Mouse (Mus musculus): ENCODE results near the gene 1700003F12Rik.

The 1700003F12Rik gene

DNA sequence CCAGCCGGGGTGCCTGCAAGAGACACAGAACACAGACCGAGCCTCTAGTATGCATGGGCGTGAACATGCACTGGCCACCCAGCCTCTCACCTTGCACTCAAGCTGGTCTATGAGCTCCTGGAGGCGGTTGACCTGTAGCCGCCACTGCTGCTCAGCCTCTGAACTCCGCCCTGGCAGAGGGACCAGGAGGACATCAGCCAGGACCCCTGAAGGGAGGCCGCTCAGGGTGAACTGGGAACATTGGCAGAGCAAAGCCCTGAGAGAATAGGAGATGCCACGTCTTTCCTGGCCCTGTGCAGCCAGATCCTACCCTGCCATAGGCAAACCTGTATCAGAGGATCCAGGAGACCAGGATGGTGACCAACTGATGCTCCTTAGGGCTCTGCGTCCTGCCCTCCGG, at the start of gene 1700003F12Rik:
TSS of gene 1700003F12Rik (plus strand) at position 375 of the 400 bp plus-strand sequence.
- Histone ChIP-seq H3K36me3 (ENCODE audit: control insufficient read depth, insufficient read depth, low read length, poor library complexity, severe bottlenecking) (no peaks in the 10 kb centered on the region), H3K27me3 (ENCODE audit: control insufficient read depth, insufficient read depth, low read length, poor library complexity, severe bottlenecking) (no peaks in the 10 kb centered on the region)
- DNase-seq (ENCODE audit: low read depth, low spot score): no peak

DNA sequence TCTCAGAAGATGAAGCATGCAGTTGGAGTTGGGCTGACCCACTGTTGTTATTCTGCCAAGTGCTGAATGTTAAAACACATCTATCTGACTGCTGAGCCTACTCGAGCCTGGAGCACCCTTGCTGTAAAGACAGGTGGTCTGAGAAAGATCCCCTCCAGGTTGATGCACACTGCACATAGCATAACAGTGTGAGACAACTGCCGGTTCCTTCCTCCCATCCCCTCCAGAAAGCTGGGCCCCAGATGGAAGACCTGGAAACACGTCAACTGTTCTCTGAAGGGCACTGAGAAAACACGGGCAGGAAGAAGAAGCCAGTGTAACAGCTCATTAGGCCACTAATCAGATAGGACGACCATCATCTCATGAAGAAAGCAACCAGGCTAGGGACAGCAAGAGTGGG, 48.3 kb upstream of the 1700003F12Rik start:
- DNase-seq (ENCODE audit: low read depth, low spot score): no peak

DNA sequence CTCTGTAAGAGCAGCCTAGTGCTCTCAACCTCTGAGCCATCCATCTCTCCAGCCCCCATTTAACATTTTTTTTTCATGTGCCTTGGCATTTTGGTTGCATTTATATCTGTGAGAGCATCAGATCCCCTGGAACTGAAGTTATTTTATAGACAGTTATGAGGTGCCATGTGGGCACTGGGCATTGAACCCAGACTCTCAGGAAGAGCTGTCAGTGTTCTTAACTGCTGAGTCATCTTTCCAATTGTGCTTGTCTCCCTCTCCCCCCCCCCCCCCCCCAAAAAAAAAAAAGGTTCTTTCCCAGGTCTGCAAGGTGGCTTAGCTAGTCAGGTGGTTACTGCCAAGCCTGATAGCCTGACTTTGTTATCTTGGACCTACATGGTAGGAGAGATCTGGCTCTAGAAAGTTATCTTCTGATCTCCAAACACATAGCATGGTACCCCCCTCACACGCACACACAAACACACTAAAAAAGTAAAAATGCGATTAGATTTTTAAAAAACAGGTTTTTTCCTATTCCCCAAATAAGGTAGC, 47.1 kb upstream of the 1700003F12Rik start:
- no peaks in the 10 kb centered on the region; the same call in 1 of the 2 replicates for H3K36me3 ChIP-seq (ENCODE audit: control insufficient read depth, insufficient read depth, low read length, poor library complexity, severe bottlenecking)
- no peak for DNase-seq (ENCODE audit: low read depth, low spot score)

More for the DNA sequence above, 48.3 kb upstream of the 1700003F12Rik start:
- no peaks in the 10 kb centered on the region for H3K27me3 ChIP-seq (ENCODE audit: control insufficient read depth, insufficient read depth, low read length, poor library complexity, severe bottlenecking)
- H3K36me3 ChIP-seq (ENCODE audit: control insufficient read depth, insufficient read depth, low read length, poor library complexity, severe bottlenecking): no peaks in the 10 kb centered on the region; the same call in 1 of the 2 replicates

GRCm38 (mm10) chr2:154500758-154501157, 46.1 kb upstream of the 1700003F12Rik start:
- no peak for DNase-seq (ENCODE audit: low read depth, low spot score)
- Histone ChIP-seq H3K27me3 (ENCODE audit: control insufficient read depth, insufficient read depth, low read length, poor library complexity, severe bottlenecking) (no peaks in the 10 kb centered on the region), H3K36me3 (ENCODE audit: control insufficient read depth, insufficient read depth, low read length, poor library complexity, severe bottlenecking) (no peaks in the 10 kb centered on the region; the same call in 1 of the 2 replicates)

More for the DNA sequence above, 47.1 kb upstream of the 1700003F12Rik start:
- no peaks in the 10 kb centered on the region for H3K27me3 ChIP-seq (ENCODE audit: control insufficient read depth, insufficient read depth, low read length, poor library complexity, severe bottlenecking)

- Histone ChIP-seq H3K36me3 (ENCODE audit: control insufficient read depth, insufficient read depth, low read length, poor library complexity, severe bottlenecking) (no peaks in the 10 kb centered on the region), H3K27me3 (ENCODE audit: control insufficient read depth, insufficient read depth, low read length, poor library complexity, severe bottlenecking) (no peaks in the 10 kb centered on the region)
- DNase-seq (ENCODE audit: low read depth, low spot score): no peak
Observed at GRCm38 (mm10) chr2:154507076-154507475, 39.8 kb upstream of the 1700003F12Rik start.

DNA sequence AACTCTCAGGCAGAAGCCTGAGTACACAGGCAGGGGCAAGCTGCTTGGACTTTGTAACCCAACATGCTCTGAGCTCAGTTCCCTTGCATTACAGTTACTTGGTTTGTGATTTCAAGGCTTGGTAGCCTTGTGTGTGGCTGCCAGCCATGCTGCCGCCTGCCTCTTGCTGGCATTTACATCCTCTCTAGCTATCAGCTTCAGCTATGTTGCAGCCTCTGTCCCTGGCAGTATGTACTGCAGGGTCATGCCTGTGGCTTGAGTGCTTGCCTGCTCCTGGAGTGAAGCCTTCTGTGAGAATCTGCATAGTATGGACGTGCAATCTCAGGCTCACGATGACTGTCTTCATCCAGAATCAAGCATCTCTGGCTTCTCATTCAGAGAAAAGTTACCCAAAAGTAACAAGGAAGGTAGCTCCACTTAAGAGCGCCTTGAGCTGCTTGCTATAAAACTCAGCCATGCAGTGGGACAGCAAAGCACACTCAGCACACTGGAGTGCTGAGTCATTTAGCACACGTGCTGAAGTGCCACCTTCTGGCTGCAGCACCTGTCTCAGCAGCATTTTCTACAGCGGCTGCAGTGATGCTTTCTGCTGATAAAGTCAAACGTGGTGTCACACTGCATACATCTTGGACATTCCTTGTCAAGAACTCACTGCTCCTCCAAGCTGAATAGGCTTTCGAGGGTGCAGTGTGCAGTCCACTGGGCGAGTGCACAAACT, 39.2 kb upstream of the 1700003F12Rik start:
- Histone ChIP-seq H3K27me3 (ENCODE audit: control insufficient read depth, insufficient read depth, low read length, poor library complexity, severe bottlenecking) (no peaks in the 10 kb centered on the region), H3K36me3 (ENCODE audit: control insufficient read depth, insufficient read depth, low read length, poor library complexity, severe bottlenecking) (no peaks in the 10 kb centered on the region)
- peak; percentile 3 for DNase-seq (ENCODE audit: low read depth, low spot score)

GRCm38 (mm10) chr2:154508450-154508849, 38.4 kb upstream of the 1700003F12Rik start:
- Histone ChIP-seq H3K36me3 (ENCODE audit: control insufficient read depth, insufficient read depth, low read length, poor library complexity, severe bottlenecking) (no peaks in the 10 kb centered on the region), H3K27me3 (ENCODE audit: control insufficient read depth, insufficient read depth, low read length, poor library complexity, severe bottlenecking) (no peaks in the 10 kb centered on the region)
- DNase-seq (ENCODE audit: low read depth, low spot score): no peak

GRCm38 (mm10) chr2:154510141-154510540, 36.7 kb upstream of the 1700003F12Rik start:
- Histone ChIP-seq H3K36me3 (ENCODE audit: control insufficient read depth, insufficient read depth, low read length, poor library complexity, severe bottlenecking) (no peaks in the 10 kb centered on the region), H3K27me3 (ENCODE audit: control insufficient read depth, insufficient read depth, low read length, poor library complexity, severe bottlenecking) (no peaks in the 10 kb centered on the region)
- DNase-seq (ENCODE audit: low read depth, low spot score): no peak

DNA sequence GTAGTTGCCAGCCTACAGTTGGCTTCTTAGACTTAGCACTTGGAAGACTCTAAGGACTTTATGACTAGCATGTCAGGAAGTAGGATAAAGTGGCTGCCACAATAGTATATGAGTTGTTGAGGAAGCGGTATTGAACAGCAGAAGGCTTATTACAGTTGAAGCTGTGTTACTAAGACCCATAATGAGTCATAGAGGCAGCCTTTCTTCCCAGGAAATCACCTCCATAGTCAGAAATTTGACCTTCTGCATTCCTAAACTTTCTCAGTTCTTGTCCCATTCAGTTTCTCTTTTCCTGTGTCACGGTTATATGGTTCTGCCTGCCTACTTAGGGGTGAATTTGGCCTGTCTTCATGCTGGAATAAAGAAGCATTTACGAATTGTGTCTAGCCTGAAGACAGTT, 29.9 kb upstream of the 1700003F12Rik start:
- DNase-seq (ENCODE audit: low read depth, low spot score): no peak
- Histone ChIP-seq H3K27me3 (ENCODE audit: control insufficient read depth, insufficient read depth, low read length, poor library complexity, severe bottlenecking) (no peaks in the 10 kb centered on the region), H3K36me3 (ENCODE audit: control insufficient read depth, insufficient read depth, low read length, poor library complexity, severe bottlenecking) (no peaks in the 10 kb centered on the region)

GRCm38 (mm10) chr2:154517424-154517823, 29.5 kb upstream of the 1700003F12Rik start:
- DNase-seq (ENCODE audit: low read depth, low spot score): no peak
- Histone ChIP-seq H3K36me3 (ENCODE audit: control insufficient read depth, insufficient read depth, low read length, poor library complexity, severe bottlenecking) (no peaks in the 10 kb centered on the region), H3K27me3 (ENCODE audit: control insufficient read depth, insufficient read depth, low read length, poor library complexity, severe bottlenecking) (no peaks in the 10 kb centered on the region)

- H3K27me3 ChIP-seq (ENCODE audit: control insufficient read depth, insufficient read depth, low read length, poor library complexity, severe bottlenecking): no peaks in the 10 kb centered on the region
- no peaks in the 10 kb centered on the region; the same call in 1 of the 2 replicates for H3K36me3 ChIP-seq (ENCODE audit: control insufficient read depth, insufficient read depth, low read length, poor library complexity, severe bottlenecking)
- no peak for DNase-seq (ENCODE audit: low read depth, low spot score)
Observed at GRCm38 (mm10) chr2:154521449-154521848, 25.4 kb upstream of the 1700003F12Rik start.

GRCm38 (mm10) chr2:154522334-154522733, 24.6 kb upstream of the 1700003F12Rik start:
- H3K27me3 ChIP-seq (ENCODE audit: control insufficient read depth, insufficient read depth, low read length, poor library complexity, severe bottlenecking): no peaks in the 10 kb centered on the region
- no peaks in the 10 kb centered on the region; the same call in 1 of the 2 replicates for H3K36me3 ChIP-seq (ENCODE audit: control insufficient read depth, insufficient read depth, low read length, poor library complexity, severe bottlenecking)
- no peak for DNase-seq (ENCODE audit: low read depth, low spot score)

DNA sequence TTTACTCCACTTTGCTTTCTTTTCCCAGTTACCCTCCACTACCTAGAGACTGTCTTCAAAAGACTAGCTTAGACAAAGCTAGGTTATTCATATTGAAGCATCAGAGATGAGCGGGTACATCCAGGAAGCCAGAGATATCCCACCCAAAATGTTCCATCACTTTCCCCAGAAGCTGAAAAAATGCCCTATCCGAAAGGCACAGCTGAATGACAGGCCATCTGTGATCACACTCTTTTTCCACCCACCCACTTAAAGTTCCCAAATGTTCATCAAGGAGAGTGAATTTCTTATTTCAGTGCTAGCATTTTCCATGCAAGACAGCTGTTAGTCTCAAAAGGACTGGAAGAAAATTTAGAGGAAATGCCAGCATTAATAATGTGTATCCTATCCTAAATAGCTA, 21.6 kb upstream of the 1700003F12Rik start:
- Histone ChIP-seq H3K27me3 (ENCODE audit: control insufficient read depth, insufficient read depth, low read length, poor library complexity, severe bottlenecking) (no peaks in the 10 kb centered on the region), H3K36me3 (ENCODE audit: control insufficient read depth, insufficient read depth, low read length, poor library complexity, severe bottlenecking) (peaks cover 4% of the 10 kb centered on the region)
- DNase-seq (ENCODE audit: low read depth, low spot score): no peak

- Histone ChIP-seq H3K27me3 (ENCODE audit: control insufficient read depth, insufficient read depth, low read length, poor library complexity, severe bottlenecking) (no peaks in the 10 kb centered on the region), H3K36me3 (ENCODE audit: control insufficient read depth, insufficient read depth, low read length, poor library complexity, severe bottlenecking) (peaks cover 7% of the 10 kb centered on the region)
- no peak for DNase-seq (ENCODE audit: low read depth, low spot score)
Observed at GRCm38 (mm10) chr2:154526531-154526930, 20.4 kb upstream of the 1700003F12Rik start.

DNA sequence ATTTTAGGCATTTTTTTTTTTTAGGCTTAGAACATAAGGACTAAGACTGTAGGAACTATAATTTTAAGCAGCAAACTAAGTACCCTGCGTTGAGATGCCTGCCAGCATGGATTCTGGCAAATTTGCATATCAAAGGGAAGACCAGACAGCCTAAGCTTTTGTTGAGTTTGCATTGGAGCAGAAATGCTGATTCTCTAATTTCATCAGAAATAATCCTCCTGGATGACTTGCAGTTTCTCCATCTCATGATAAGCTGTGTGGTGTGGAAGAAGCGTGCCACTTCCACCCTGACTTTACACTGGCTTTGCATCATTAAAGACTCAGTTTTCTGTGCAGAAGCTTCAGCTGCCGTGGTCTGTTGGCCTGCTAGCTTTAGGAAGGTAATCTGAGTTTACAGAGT, 14.0 kb upstream of the 1700003F12Rik start:
- Histone ChIP-seq H3K36me3 (ENCODE audit: control insufficient read depth, insufficient read depth, low read length, poor library complexity, severe bottlenecking) (peaks cover 9% of the 10 kb centered on the region), H3K27me3 (ENCODE audit: control insufficient read depth, insufficient read depth, low read length, poor library complexity, severe bottlenecking) (no peaks in the 10 kb centered on the region)
- no peak for DNase-seq (ENCODE audit: low read depth, low spot score)

Data from splenic B cell, adult 2 months (primary cell).